Mouse (Mus musculus) cortical plate, adult 2 months (tissue): ENCODE data around the gene Acot6. TPM values are rescaled to one million over a fixed set of nuclear protein-coding genes. Genes with fewer than 3 reads are reported as not detected.

Experiments
- H3K27ac ChIP-seq: fragments of 200-500 bp; 2 replicates; pipeline ENCODE4 v1.5.1; 2012; ENCODE audit warnings: low read length, control low read depth, inconsistent platforms; ENCODE audit not compliant: insufficient read depth
- H3K4me1 ChIP-seq: fragments of 200-500 bp; 2 replicates; pipeline ENCODE4 v1.6.1; 2011; ENCODE audit warnings: low read length; ENCODE audit not compliant: control insufficient read depth, insufficient read depth
- H3K4me3 ChIP-seq: fragments of 200-500 bp; 2 replicates; pipeline ENCODE4 v1.5.1; 2011; ENCODE audit warnings: mild to moderate bottlenecking, low read length, control low read depth; ENCODE audit not compliant: insufficient read depth
- CTCF ChIP-seq: fragments of 200-500 bp; IDR thresholded peaks from 2 replicates; pipeline ENCODE4 v1.5.1; 2011; ENCODE audit warnings: mild to moderate bottlenecking, control low read depth, low read length; ENCODE audit not compliant: insufficient read depth; ENCODE audit errors: extremely low read depth
- POLR2A ChIP-seq: fragments of 200-500 bp; IDR thresholded peaks from 2 replicates; pipeline ENCODE4 v1.6.1; 2011; ENCODE audit warnings: mild to moderate bottlenecking, low read length, control low read depth; ENCODE audit not compliant: insufficient read depth; ENCODE audit errors: extremely low read depth
- polyA plus RNA-seq: library from polyadenylated mRNA; depleted of rRNA; stranded (reverse); fragments of >200 nt; gene quantifications from 2 replicates; pipeline ENCODE4 v1.2.3, GENCODE M21; 2012

The Acot6 gene
- polyA plus RNA-seq, 1 experiment, result 5.0 TPM

DNA sequence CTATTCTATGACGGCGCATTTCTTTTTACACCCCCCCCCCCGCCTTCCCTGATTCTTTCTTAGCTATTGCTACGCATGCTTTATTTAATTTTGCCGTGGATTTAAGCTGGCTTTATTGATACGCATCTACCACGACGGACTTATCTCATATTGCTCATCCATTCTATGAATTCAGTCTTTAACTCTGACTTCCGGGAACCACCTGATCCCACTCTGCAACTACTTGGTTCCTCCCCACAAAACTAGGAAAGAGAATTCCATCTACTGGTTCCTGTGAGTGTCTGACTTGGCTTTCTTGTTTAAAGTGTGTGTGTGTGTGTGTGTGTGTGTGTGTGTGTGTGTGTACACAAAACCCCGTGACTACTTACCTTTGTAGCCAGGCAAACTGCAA is 48.2 kb downstream of the Acot6 start:
- TF ChIP-seq CTCF (no peak), POLR2A (no peak)
- Histone ChIP-seq H3K4me3 (peak overlapping the region; percentile 65), H3K27ac (peak overlapping the region; percentile 35; the same call in 1 of the 2 replicates), H3K4me1 (no peaks in the 10 kb centered on the region; the same call in 1 of the 2 replicates)

DNA sequence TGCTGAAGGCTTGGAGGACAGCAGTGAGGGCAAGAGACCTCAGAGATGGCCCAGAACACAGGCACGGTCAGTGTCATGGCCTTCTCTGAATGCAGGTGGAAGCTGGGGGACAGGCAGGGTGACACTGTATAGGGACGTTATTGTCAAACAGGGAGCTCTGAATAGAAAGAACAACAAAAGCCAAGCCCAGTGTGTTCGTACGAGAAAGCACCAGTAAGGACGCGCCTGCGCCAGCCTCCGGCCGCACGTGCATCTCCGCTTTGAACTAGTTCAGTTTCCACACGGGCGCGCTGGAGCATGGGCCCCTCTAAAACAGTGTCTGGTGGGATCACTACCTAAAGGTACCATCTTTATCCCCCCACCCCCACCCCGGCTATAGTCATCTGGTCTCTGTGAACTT is 49.5 kb downstream of the Acot6 start:
- TF ChIP-seq POLR2A (no peak), CTCF (no peak)
- H3K4me3 ChIP-seq, result no peak overlapping the region
- H3K27ac ChIP-seq, result no peak overlapping the region
- no peaks in the 10 kb centered on the region; the same call in 1 of the 2 replicates for H3K4me1 ChIP-seq

GRCm38 (mm10) chr12:84150976-84151375 is 50.5 kb downstream of the Acot6 start:
- H3K4me1 ChIP-seq, result no peaks in the 10 kb centered on the region; the same call in 1 of the 2 replicates
- no peak overlapping the region for H3K4me3 ChIP-seq
- no peak for TF ChIP-seq POLR2A
- TF ChIP-seq CTCF, result no peak
- no peak overlapping the region for H3K27ac ChIP-seq

GRCm38 (mm10) chr12:84151911-84152310 is 51.5 kb downstream of the Acot6 start:
- TF ChIP-seq CTCF (no peak), POLR2A (no peak)

DNA sequence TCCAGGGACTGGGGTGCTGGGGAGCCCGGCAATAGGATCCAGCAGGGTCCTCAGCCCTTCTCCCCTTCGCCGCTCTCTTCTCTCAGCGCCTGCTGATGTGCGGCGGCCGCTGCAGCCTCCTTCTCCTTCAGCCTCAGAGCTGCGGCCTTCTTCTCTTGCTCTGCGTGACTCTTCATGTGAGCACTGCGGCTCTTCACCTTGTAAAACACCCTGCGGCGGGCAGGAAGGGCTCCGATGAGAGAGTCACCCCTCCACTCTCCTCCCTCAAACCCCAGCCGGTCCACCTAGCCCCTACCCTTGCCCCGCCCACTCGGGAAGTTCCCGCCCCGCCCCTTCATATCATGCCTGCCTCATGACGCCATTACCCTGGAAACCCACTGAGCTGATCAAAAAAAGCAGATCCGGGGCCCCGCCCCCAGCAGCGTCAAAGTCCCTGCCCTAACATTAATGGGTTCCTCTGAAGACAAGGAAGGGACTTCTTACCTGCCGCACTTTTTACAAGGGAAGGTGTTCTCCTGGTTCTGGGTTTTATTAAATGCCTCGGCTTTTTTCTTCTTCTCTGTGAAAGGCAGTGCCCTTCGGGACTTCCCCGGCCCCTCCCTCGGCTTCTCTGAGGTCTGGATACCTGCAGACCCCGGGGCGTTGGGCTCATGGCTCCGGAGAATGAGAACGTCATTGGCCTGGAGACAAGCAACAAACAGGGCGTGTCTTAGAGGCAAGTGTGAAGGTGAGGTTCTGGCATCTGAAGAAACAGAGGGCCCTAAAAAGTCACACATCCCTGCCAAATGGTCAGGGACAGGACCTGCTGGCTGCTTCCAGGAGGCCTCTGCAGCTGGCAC is 52.1 kb downstream of the Acot6 start:
- Histone ChIP-seq H3K4me1 (no peaks in the 10 kb centered on the region; the same call in 1 of the 2 replicates), H3K4me3 (no peak overlapping the region), H3K27ac (no peak overlapping the region)
- no peak for TF ChIP-seq CTCF
- TF ChIP-seq POLR2A, result no peak

More at GRCm38 (mm10) chr12:84151911-84152310, 51.5 kb downstream of the Acot6 start:
- Histone ChIP-seq H3K27ac (no peak overlapping the region), H3K4me3 (no peak overlapping the region), H3K4me1 (no peaks in the 10 kb centered on the region; the same call in 1 of the 2 replicates)

DNA sequence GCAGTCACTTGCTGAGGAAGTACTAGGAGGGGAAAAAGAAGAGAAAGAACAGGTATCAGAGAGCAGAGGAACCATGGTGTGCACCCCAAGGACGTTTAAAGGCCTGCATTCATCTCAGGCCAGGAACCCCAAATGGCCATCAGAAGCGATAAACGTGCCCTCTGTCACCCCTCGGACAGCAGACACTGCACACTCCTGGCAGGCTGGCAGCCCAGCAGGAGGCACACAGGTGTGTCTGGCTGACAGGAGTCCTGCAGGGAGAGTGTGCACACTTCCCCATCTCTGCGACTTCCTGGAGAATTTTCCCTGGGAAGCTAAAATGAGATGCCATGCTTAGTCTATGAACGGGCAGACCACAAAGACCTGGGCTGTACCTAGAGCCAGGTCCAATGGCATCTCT is 53.0 kb downstream of the Acot6 start:
- no peak overlapping the region for H3K27ac ChIP-seq
- no peak for TF ChIP-seq POLR2A
- TF ChIP-seq CTCF, result no peak

DNA sequence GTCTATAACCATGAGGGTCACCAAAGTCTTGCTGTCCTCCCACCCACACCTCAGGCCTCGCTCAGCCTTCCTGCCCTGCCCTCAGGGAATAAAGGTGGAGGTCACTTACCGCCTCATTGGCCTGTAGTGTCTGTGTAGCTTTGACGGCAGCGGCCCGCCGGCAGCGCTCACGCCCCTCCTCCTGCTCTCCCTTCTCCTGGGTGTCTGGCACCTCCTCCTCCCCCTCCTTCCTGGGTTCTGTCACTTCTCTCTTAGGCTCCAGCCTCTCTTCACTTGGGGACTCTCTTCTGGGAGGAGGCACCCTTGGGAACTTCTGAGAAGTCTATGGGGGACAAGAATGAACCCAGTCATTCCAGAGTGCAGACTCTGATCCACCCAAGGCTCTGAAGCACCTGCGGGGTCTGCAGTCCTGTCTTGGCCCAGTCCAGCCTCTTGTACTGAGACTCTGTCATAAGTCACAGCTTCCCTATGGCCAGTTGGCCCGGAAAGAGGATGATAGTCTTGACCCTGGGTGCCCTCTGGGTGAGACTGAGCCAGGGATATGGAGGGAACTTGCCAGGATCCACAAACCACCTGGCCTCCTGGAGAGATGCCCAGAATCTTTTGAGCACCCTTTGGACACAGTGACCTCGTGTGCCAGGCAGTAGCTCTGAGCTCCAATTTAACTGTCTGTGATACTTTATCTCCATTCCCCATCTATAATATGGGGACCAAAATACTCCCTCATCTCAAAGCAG is 54.5 kb downstream of the Acot6 start:
- H3K4me3 ChIP-seq, result no peak overlapping the region
- no peaks in the 10 kb centered on the region; the same call in 1 of the 2 replicates for H3K4me1 ChIP-seq
- TF ChIP-seq POLR2A, result no peak
- TF ChIP-seq CTCF, result no peak
- no peak overlapping the region for H3K27ac ChIP-seq

More for the DNA sequence above, 53.0 kb downstream of the Acot6 start:
- no peaks in the 10 kb centered on the region; the same call in 1 of the 2 replicates for H3K4me1 ChIP-seq
- H3K4me3 ChIP-seq, result no peak overlapping the region

GRCm38 (mm10) chr12:84155523-84155871 is 55.0 kb downstream of the Acot6 start:
- no peak overlapping the region for H3K4me3 ChIP-seq

DNA sequence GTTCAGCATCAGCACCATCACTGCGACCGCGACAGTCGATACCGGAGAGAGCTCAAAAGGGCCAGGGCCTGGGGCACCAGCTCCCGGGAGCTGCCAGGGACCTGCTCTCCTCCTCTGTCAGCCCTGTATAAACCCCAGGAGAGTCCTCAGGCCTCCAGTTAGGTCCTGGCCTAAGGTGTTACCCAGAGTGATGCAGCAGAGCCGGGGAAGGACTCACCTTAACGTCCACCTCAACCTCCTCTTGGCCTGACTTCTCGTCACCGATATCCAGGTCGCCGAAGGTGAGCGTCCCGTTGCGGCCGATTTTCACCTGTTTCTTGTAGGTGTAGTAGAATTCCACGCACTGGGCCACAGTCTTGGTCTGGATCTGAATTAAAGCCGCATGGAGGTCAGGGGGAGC is 55.8 kb downstream of the Acot6 start:
- Histone ChIP-seq H3K4me1 (no peaks in the 10 kb centered on the region; the same call in 1 of the 2 replicates), H3K4me3 (no peak overlapping the region), H3K27ac (no peak overlapping the region)
- TF ChIP-seq CTCF (no peak), POLR2A (no peak)

More at GRCm38 (mm10) chr12:84155523-84155871, 55.0 kb downstream of the Acot6 start:
- Histone ChIP-seq H3K4me1 (no peaks in the 10 kb centered on the region; the same call in 1 of the 2 replicates), H3K27ac (no peak overlapping the region)
- TF ChIP-seq POLR2A, result no peak
- TF ChIP-seq CTCF, result no peak
